Mouse (Mus musculus): ENCODE results near the gene Tmod3. TPM values are rescaled to one million over a fixed set of nuclear protein-coding genes. Genes with fewer than 3 reads are reported as not detected.
"Not testable (repeated sequence)": the region's sequence is repeated elsewhere in the genome, so short reads cannot be mapped to it uniquely, and the experiment has no call there.

Gene Tmod3
- polyA plus RNA-seq, 1 experiment from 2014 or later: 63.8 TPM

DNA sequence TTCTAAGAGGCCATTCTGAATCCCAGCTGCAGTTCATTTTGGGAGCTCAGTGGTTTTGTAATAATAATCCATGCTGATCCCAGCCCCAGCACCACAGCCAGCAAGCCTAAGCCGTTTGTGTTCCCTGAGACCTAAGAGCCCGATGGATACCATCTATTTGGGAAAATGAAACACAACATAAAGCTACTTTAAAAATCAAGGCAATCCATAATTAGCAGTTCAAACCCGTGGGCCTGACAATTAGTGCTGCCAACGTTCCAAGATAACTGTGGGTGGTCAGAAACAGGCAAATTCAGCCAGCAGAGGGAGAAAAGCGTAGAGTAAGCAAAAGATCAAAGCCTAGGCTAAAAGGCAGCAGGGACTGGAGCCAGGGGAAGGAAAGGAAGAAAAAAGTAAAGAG lies 8.1 kb downstream of the Tmod3 start:
- 53% methylated on average over 5 of the region's 5 CpGs for WGBS
- Histone ChIP-seq H3K36me3 (no peaks in the 10 kb centered on the region), H3K9ac (0 out of 2 replicates have a peak overlapping the region, but pooled peaks have one; percentile 12), H3K4me2 (no peak overlapping the region), H3K4me3 (no peak overlapping the region), H3K27ac (replicated peaks) (peak overlapping the region; percentile 34), H3K27me3 (replicated peaks) (no peaks in the 10 kb centered on the region), H3K9me3 (peaks cover 6% of the 10 kb centered on the region; the same call in 1 of the 2 replicates), H3K4me1 (peaks cover 52% of the 10 kb centered on the region)
- no peak for ATAC-seq (ENCODE audit: extremely low read depth, insufficient number of reproducible peaks, low FRiP score, low TSS enrichment)

DNA sequence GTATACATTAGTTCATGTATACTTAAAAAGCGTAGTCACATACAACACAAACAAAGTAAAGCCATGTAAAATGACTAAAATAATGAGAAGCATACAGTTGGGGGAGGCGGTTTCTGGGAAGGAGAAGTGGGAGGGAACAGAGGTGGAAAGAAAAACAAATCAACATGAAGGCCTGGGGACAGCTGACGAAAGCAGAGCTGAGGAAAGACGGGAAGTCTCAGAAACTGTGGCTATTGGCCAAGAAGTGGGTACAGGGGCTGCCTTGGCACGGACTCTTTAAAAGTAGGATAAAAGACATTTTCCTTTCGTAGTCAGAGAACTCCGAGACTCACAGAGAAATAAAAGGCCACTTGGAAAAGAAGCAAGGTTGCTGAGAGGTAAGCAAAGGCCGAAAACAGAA lies 10.4 kb downstream of the Tmod3 start:
- H3K9me3 ChIP-seq: peaks cover 6% of the 10 kb centered on the region; the same call in 1 of the 2 replicates
- H3K9ac ChIP-seq: no peak overlapping the region
- peak overlapping the region; percentile 39 for H3K4me2 ChIP-seq
- 60% methylated on average over 8 of the region's 8 CpGs for WGBS
- H3K36me3 ChIP-seq: no peaks in the 10 kb centered on the region
- H3K4me1 ChIP-seq: peaks cover 54% of the 10 kb centered on the region
- H3K27me3 ChIP-seq (replicated peaks): no peaks in the 10 kb centered on the region
- H3K4me3 ChIP-seq: 0 out of 2 replicates have a peak overlapping the region, but pooled peaks have one; percentile 0
- peak; percentile 45; the same call in 1 of the 2 replicates for ATAC-seq (ENCODE audit: extremely low read depth, insufficient number of reproducible peaks, low FRiP score, low TSS enrichment)
- H3K27ac ChIP-seq (replicated peaks): peak overlapping the region; percentile 76

DNA sequence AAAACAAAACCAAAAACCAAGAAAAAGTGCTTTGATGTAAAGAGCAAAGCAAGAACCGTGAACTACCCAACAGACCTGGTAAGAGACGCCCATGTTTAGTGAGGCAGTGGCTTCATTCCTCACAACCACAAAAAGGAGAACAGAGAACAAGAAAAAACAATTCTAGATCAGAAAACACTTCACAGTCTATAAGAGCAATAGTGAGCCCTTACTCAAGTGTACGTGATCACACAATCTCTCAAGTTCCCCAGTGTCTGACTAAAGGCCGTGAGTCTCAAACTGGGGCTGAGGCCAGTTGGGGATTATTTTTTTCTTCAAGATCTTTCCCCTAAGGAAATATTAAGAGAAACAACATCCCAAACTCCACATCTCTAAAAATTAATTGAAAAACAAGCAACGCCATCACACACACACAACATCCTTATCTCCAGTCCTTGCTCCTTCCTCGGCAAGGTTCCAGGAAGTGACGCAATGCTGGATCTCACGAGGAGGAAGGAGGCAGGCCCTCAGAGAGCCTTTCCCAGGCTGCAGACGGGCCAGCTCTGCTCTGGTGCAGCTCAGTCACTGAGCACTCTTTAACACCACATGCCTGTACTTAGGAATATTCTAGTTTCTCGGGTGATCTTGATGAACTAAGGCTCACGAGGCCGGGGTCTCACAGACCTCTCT lies 12.4 kb downstream of the Tmod3 start:
- H3K4me1 ChIP-seq: peaks cover 45% of the 10 kb centered on the region
- H3K27me3 ChIP-seq (replicated peaks): no peaks in the 10 kb centered on the region
- H3K36me3 ChIP-seq: no peaks in the 10 kb centered on the region
- ATAC-seq (ENCODE audit: extremely low read depth, insufficient number of reproducible peaks, low FRiP score, low TSS enrichment): peak; percentile 66
- peak overlapping the region; percentile 44; the same call in 1 of the 2 replicates for H3K9ac ChIP-seq
- peak overlapping the region; percentile 19 for H3K4me2 ChIP-seq
- 52% methylated on average over 12 of the region's 12 CpGs for WGBS
- no peak overlapping the region for H3K4me3 ChIP-seq
- peak overlapping the region; percentile 81 for H3K27ac ChIP-seq (replicated peaks)
- H3K9me3 ChIP-seq: peaks cover 6% of the 10 kb centered on the region; the same call in 1 of the 2 replicates

DNA sequence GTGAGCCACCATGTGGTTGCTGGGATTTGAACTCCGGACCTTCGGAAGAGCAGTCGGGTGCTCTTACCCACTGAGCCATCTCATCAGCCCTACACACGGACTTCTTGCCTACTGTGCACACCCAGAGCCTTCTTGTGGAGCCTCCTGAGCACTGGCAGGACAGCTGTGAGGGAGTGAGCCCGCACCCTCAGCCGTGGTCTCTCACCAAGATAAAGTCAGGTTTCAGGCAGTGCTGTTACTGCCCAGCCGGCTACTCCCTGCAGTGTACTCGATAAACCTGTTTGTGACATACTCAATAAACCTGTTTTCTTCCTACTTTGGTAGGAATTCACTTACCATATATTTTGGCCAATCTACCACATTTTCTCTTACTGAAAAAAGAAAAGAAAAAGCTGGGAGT lies 13.9 kb downstream of the Tmod3 start:
- Histone ChIP-seq H3K36me3 (no peaks in the 10 kb centered on the region), H3K4me3 (no peak overlapping the region), H3K27ac (replicated peaks) (no peak overlapping the region), H3K4me1 (peaks cover 53% of the 10 kb centered on the region), H3K27me3 (replicated peaks) (no peaks in the 10 kb centered on the region), H3K4me2 (no peak overlapping the region), H3K9me3 (peaks cover 5% of the 10 kb centered on the region; the same call in 1 of the 2 replicates), H3K9ac (no peak overlapping the region)
- WGBS: 76% methylated on average over 8 of the region's 8 CpGs
- no peak for ATAC-seq (ENCODE audit: extremely low read depth, insufficient number of reproducible peaks, low FRiP score, low TSS enrichment)

DNA sequence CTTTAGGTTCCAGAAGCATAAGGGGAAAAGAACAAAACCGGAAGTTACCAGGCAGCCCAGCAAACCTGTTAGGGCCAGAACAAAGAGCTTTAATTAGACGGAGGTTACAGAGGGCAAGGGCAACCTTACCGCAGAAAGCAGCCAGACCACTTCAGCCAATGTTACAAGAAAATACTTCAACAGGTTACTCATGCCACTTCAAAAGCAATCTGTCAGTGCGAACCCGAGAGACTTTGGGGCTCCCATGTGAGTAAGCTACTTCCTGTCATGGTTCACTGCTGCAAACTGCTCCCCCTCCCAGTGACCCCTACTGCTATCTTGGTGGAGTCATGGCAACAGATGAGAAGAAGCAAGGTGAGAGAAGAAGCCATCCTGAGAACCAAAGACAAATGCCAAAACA lies 18.0 kb downstream of the Tmod3 start:
- Histone ChIP-seq H3K4me1 (peaks cover 36% of the 10 kb centered on the region), H3K27me3 (replicated peaks) (no peaks in the 10 kb centered on the region), H3K27ac (replicated peaks) (peak overlapping the region; percentile 34), H3K36me3 (no peaks in the 10 kb centered on the region), H3K4me3 (no peak overlapping the region), H3K9me3 (no peaks in the 10 kb centered on the region), H3K9ac (0 out of 2 replicates have a peak overlapping the region, but pooled peaks have one; percentile 13), H3K4me2 (peak overlapping the region; percentile 34)
- 11% methylated on average over 5 of the region's 5 CpGs for WGBS
- no peak for ATAC-seq (ENCODE audit: extremely low read depth, insufficient number of reproducible peaks, low FRiP score, low TSS enrichment)

DNA sequence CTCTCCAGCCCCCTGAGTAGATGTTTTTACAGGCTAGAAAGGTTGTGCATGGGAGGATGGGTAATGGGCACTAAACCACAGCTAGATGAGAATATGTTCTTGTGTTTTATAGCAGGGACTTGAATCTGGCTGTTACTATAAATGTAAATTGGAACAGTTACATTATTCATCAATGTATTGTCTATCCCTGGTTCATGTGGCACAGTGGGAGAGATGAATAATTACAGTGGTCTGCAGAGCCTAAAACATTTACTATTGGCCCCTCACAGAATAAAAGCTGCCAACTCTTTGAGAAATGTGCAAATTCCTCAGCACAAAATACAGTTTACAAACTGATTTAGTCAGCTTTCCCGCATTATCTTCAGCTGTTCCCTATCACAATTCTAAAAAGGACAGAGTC lies 23.0 kb downstream of the Tmod3 start:
- Histone ChIP-seq H3K4me1 (peaks cover 15% of the 10 kb centered on the region), H3K9ac (no peak overlapping the region), H3K9me3 (no peaks in the 10 kb centered on the region), H3K4me2 (no peak overlapping the region), H3K27me3 (replicated peaks) (no peaks in the 10 kb centered on the region), H3K27ac (replicated peaks) (no peak overlapping the region), H3K36me3 (peaks cover 15% of the 10 kb centered on the region), H3K4me3 (no peak overlapping the region)
- ATAC-seq (ENCODE audit: extremely low read depth, insufficient number of reproducible peaks, low FRiP score, low TSS enrichment): no peak
- WGBS: 78% methylated on average over 1 of the region's 1 CpGs

DNA sequence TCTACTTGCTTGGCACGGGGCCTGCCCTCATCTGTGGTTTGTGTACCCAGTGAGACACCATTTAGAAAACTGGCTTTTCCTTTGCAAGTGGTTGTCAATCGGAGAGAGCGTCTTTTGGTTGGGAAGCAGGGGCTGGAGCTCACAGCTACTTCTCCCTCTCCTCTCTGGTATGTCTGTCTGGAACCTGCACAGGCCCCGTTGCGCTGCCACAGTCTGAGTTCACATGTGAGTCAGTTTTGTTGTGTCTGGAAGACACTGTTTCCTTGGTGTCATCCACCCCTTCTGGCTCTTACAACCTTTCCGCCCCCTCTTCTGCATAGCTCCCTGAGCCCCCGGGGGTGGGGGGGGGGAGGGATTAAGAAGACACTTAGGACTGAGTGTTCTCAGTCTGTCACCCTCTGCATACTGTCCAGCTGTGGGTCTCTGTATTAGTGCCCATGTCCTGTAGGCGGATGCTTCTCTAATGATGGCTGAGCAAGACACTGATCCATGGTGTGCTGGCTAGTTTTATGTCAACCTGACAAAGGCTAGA lies 25.0 kb downstream of the Tmod3 start:
- no peak overlapping the region for H3K4me3 ChIP-seq
- no peak overlapping the region for H3K9ac ChIP-seq
- peaks cover 5% of the 10 kb centered on the region; the same call in 1 of the 2 replicates for H3K4me1 ChIP-seq
- peaks cover 23% of the 10 kb centered on the region for H3K36me3 ChIP-seq
- no peaks in the 10 kb centered on the region for H3K9me3 ChIP-seq
- H3K27me3 ChIP-seq (replicated peaks): no peaks in the 10 kb centered on the region
- H3K4me2 ChIP-seq: no peak overlapping the region
- ATAC-seq (ENCODE audit: extremely low read depth, insufficient number of reproducible peaks, low FRiP score, low TSS enrichment): no peak
- WGBS: 77% methylated on average over 8 of the region's 8 CpGs
- H3K27ac ChIP-seq (replicated peaks): no peak overlapping the region

DNA sequence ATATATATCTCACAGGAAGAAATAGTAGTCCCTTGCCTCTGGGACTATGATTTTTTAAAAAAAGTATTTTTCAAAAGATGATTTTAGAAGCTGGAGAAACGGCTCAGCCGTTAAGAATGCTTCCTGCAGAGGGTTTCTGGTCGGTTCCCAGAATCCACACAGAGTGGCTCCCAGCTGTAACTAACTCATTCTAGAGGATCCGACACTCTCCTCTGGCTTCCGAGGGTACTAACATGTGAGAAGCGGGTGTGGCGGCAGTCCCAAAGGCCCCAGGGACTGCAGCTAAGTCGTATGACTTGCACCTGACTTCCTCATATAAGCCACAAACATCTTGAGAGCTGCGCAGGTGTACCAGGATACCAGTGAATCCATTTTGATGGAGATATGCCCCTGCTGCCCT lies 26.5 kb downstream of the Tmod3 start:
- H3K27ac ChIP-seq (replicated peaks); H3K9me3 ChIP-seq; H3K27me3 ChIP-seq (replicated peaks); H3K4me2 ChIP-seq; H3K4me1 ChIP-seq; H3K9ac ChIP-seq; H3K4me3 ChIP-seq; ATAC-seq (ENCODE audit: extremely low read depth, insufficient number of reproducible peaks, low FRiP score, low TSS enrichment): not testable (repeated sequence)
- WGBS: 80% methylated on average over 9 of the region's 9 CpGs
- H3K36me3 ChIP-seq: peaks cover 35% of the 10 kb centered on the region

DNA sequence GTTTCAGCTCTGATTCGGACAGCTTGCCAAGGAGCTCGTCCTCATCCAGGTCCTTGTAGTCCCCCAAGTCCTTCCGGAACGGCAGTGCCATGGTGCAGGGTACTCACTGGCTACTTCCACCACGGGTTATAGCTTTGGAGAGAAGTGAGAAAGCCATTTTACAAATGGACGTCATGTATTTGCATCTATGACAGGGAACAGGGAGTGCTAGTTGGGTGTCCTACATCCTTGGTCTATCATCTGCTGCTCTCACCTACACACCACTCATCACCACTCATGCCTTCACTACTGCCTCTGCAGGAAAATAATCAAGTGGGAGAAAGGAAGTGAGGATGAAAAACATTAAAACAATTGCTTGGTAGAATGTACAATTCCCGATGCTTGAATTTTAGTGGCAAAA lies 27.0 kb downstream of the Tmod3 start:
- H3K4me2 ChIP-seq: no peak overlapping the region
- H3K4me3 ChIP-seq: no peak overlapping the region
- ATAC-seq (ENCODE audit: extremely low read depth, insufficient number of reproducible peaks, low FRiP score, low TSS enrichment): no peak
- no peaks in the 10 kb centered on the region for H3K27me3 ChIP-seq (replicated peaks)
- peaks cover 35% of the 10 kb centered on the region for H3K36me3 ChIP-seq
- 79% methylated on average over 7 of the region's 7 CpGs for WGBS
- H3K9me3 ChIP-seq: no peaks in the 10 kb centered on the region
- H3K9ac ChIP-seq: no peak overlapping the region
- no peak overlapping the region for H3K27ac ChIP-seq (replicated peaks)
- H3K4me1 ChIP-seq: peaks cover 9% of the 10 kb centered on the region

DNA sequence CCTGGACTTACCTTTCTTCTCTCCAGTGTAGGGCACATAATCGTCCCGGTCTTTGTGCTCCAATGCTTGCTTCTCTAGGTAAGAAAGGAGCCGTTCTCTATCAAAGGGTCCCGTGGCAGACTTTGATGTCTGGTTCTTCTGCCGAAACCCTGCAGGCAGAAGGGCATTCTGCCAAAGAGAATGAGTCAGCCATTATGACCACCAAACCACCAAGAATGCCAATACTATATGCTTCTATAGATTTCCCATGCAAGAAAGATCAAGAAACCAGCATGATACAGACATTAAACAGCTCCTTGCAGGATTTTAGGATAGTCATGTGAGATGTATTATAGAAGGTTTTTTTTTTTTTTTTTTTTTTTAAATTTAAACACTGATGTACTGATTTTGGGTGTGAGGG lies 30.1 kb downstream of the Tmod3 start:
- H3K27ac ChIP-seq (replicated peaks): no peak overlapping the region
- H3K36me3 ChIP-seq: peaks cover 31% of the 10 kb centered on the region
- no peaks in the 10 kb centered on the region for H3K9me3 ChIP-seq
- 76% methylated on average over 5 of the region's 5 CpGs for WGBS
- H3K4me3 ChIP-seq: no peak overlapping the region
- no peaks in the 10 kb centered on the region for H3K27me3 ChIP-seq (replicated peaks)
- no peak for ATAC-seq (ENCODE audit: extremely low read depth, insufficient number of reproducible peaks, low FRiP score, low TSS enrichment)
- no peak overlapping the region for H3K4me2 ChIP-seq
- H3K4me1 ChIP-seq: peaks cover 8% of the 10 kb centered on the region
- H3K9ac ChIP-seq: no peak overlapping the region

DNA sequence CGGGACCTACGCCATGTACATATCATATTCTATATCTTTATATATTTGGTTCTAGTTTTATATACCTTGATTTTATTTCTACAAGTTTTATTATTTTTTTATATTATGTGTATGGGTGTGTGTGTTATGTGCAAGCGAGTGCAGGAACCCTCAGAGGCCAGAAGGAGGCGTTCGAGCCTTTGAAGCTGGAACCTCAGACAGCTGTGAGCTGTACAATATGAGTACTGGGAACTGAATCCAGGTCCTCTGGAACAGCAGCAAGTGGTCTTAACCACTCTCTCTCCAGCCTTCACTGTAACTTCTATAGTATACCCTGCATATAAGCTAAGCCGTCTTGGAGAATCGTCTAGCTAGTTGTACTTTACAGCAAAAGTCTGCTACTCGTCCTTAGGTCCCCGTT lies 31.4 kb downstream of the Tmod3 start:
- H3K36me3 ChIP-seq: peaks cover 31% of the 10 kb centered on the region
- WGBS: 94% methylated on average over 9 of the region's 9 CpGs
- no peak overlapping the region for H3K9ac ChIP-seq
- H3K9me3 ChIP-seq: no peaks in the 10 kb centered on the region
- H3K27ac ChIP-seq (replicated peaks): peak overlapping the region; percentile 51; the same call in 1 of the 2 replicates
- H3K4me2 ChIP-seq: no peak overlapping the region
- H3K4me3 ChIP-seq: no peak overlapping the region
- no peaks in the 10 kb centered on the region for H3K27me3 ChIP-seq (replicated peaks)
- ATAC-seq (ENCODE audit: extremely low read depth, insufficient number of reproducible peaks, low FRiP score, low TSS enrichment): no peak
- H3K4me1 ChIP-seq: peaks cover 11% of the 10 kb centered on the region
